Mouse (Mus musculus) heart, postnatal 0 days (tissue): Measurements from ENCODE around the gene Tnfrsf25. TPM values are rescaled to one million over a fixed set of nuclear protein-coding genes. Genes with fewer than 3 reads are reported as not detected.
A peak's percentile ranks its signal among the peaks of the same experiment; 100 is the strongest.

ENCODE experiments used
- ATAC-seq: fragments of 200-750 bp; cut with Nextera tagmentation; 2 replicates; pipeline ENCODE4 v1.8.0; 2017; ENCODE audit warnings: low read depth, moderate number of reproducible peaks, moderate library complexity; ENCODE audit not compliant: insufficient read depth
- DNase-seq: peaks from one replicate; pipeline ENCODE4 v3.0.0-alpha.2; 2016; ENCODE audit warnings: low spot score
- H3K27ac ChIP-seq: fragments of 300-500 bp; sonication (generic); 2 replicates; pipeline ENCODE4 v1.5.1; 2014; ENCODE audit warnings: low read depth, mild to moderate bottlenecking
- H3K27me3 ChIP-seq: fragments of 300-500 bp; sonication (generic); 2 replicates; pipeline ENCODE4 v1.6.1; 2014; ENCODE audit warnings: low read length, mixed read lengths; ENCODE audit not compliant: control insufficient read depth, insufficient read depth
- H3K36me3 ChIP-seq: fragments of 300-500 bp; sonication (generic); replicated peaks from 2 replicates; pipeline ENCODE4 v1.6.1; 2014; ENCODE audit warnings: low read length, mixed read lengths; ENCODE audit not compliant: control insufficient read depth, insufficient read depth
- H3K4me1 ChIP-seq: fragments of 300-500 bp; sonication (generic); 2 replicates; pipeline ENCODE4 v1.6.1; 2014; ENCODE audit warnings: antibody characterized with exemption; ENCODE audit not compliant: control insufficient read depth, insufficient read depth
- H3K4me2 ChIP-seq: fragments of 300-500 bp; sonication (generic); 2 replicates; pipeline ENCODE4 v1.6.1; 2014; ENCODE audit warnings: low read depth, mild to moderate bottlenecking, low read length, moderate library complexity
- H3K4me3 ChIP-seq: fragments of 300-500 bp; sonication (generic); 2 replicates; pipeline ENCODE4 v1.5.1; 2014; ENCODE audit warnings: low read depth, low read length
- H3K9ac ChIP-seq: fragments of 300-500 bp; sonication (generic); replicated peaks from 2 replicates; pipeline ENCODE4 v1.6.1; 2014; ENCODE audit warnings: low read depth, low read length, mixed read lengths
- H3K9me3 ChIP-seq: fragments of 300-500 bp; sonication (generic); replicated peaks from 2 replicates; pipeline ENCODE4 v1.6.1; 2016; ENCODE audit warnings: low read length; ENCODE audit not compliant: control insufficient read depth
- CTCF ChIP-seq: IDR thresholded peaks from 2 replicates; pipeline ENCODE4 v1.5.1; 2016; ENCODE audit warnings: antibody characterized with exemption, control low read depth, low read depth
- EP300 ChIP-seq: IDR thresholded peaks from 2 replicates; pipeline ENCODE4 v1.6.1; 2016; ENCODE audit warnings: antibody characterized with exemption, low read depth
- WGBS: fragments of 180-500 bp; shearing (Covaris S2); extraction: QIAGEN DNeasy Blood & Tissue Kit; methylation state at CpG from one replicate; pipeline ENCODE4 v1.1.7; 2014; 5-methylcytosine and 5-hydroxymethylcytosine counted together
- polyA plus RNA-seq: library from polyadenylated mRNA; unstranded; fragments of >200 nt; fragmentation: Nextera tagmentation; extraction: Ambion mirVana; gene quantifications from 2 replicates; pipeline ENCODE4 v1.2.1, GENCODE M21; 2015
- total RNA-seq: library from RNA; depleted of rRNA; stranded (reverse); fragments of >200 nt; gene quantifications from 2 replicates; pipeline ENCODE4 v1.2.3, GENCODE M21; 2014; ENCODE audit warnings: low replicate concordance; rRNA removed

Tnfrsf25 gene
- 0.89 TPM in 1 of 2 replicates, not detected in the other for total RNA-seq
- polyA plus RNA-seq, result 0.75 and 1.2 TPM in 2 replicates

DNA sequence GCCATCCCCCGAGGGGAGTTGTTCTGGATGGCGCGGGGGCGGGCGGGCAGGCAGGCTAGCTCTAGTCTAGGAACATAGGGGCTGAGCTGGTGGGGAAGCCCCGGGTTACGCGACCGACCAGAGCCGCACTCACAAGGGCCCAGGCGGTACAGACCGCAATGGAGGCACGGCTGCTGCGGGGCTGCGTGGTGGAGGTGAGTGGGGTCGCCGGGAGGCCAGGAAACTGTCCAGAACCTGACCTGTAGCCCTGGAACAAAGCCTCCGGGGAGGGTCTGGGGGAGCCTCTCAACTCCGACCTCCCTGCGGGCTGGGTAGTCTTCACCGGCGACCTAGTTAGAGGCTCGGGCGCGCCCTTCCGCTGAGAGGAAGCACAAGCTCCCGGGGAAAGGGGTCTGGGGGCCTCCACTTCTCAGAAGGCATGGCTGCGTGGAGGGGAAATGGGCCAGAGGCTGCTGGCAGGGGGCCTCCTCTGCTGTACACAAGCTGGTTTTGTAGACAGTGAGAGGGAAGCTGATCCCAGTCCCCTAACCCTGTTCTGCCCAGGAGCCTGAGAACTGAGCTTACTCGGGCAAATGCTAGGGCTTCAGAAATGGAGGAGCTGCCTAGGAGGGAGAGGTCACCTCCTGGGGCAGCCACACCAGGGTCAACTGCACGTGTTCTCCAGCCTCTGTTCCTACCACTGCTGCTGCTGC is at the start of gene Tnfrsf25:
TSS of gene Tnfrsf25 (plus strand) at position 14 of the 692 bp plus-strand sequence.
- Histone ChIP-seq H3K9me3 (no peaks in the 10 kb centered on the region), H3K4me3 (peak within 1 kb of the TSS; percentile 33), H3K27me3 (peaks cover 60% of the 10 kb centered on the region), H3K4me2 (peak within 1 kb of the TSS; percentile 50), H3K9ac (peak within 1 kb of the TSS; percentile 45), H3K27ac (peak within 1 kb of the TSS; percentile 43; the same call in 1 of the 2 replicates), H3K4me1 (peaks cover 14% of the 10 kb centered on the region), H3K36me3 (peaks cover 39% of the 10 kb centered on the region)
- ATAC-seq (peak; percentile 16), DNase-seq (peak; percentile 4)
- 8% methylated on average over 29 of the region's 30 CpGs for WGBS
- TF ChIP-seq CTCF (no peak), EP300 (no peak)

DNA sequence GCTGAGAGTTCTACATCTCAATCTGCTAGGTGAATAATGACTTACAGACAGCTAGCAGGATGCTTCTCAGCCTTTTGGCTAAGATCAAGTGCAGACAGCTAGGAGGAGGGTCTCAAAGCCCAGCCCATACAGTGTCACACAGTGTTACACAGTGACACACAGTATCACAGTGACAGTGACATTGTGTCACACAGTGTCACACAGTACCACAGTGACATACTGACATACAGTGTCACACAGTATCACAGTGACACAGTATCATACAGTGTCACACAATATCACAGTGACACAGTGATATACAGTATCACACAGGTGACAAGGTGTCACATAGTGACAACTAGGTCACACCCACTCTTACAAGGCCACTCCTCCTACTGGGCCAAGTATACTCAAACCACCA is 48.5 kb upstream of the Tnfrsf25 start:
- no peak for ATAC-seq
- no peak overlapping the region for H3K9ac ChIP-seq
- H3K4me2 ChIP-seq, result no peak overlapping the region
- no peaks in the 10 kb centered on the region for H3K36me3 ChIP-seq
- no peak overlapping the region for H3K27ac ChIP-seq
- H3K4me3 ChIP-seq, result no peak overlapping the region
- no peak for DNase-seq
- peaks cover 10% of the 10 kb centered on the region; the same call in 1 of the 2 replicates for H3K4me1 ChIP-seq
- H3K9me3 ChIP-seq, result no peaks in the 10 kb centered on the region
- TF ChIP-seq CTCF (no peak), EP300 (no peak)
- no peaks in the 10 kb centered on the region for H3K27me3 ChIP-seq

DNA sequence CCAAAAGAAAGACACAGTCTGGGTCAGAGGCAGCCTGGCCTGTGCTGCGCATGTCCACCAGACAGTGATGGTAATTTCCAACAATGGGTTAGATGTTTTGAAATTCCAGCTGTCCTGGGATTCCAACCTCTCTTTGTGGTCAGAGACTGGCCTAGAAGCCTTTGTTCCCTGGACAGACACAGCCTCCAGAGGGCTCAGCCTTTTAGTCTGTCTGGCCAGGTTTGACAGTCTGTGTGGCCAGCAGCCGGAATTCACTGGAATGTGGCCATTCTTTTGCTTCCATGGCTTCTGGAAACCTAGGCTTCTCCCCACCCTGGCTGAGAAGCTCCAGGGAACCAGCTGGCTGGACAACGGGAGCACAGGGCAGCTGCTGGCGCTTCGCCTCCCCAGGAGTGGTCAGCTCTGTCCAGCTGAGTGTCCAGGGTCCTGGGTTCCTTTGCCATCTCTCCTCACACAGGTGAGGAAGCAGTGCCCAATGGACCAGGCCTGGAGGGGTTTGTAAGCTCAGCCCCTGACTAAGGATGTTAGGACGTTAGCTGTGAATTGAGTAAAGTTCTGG is 47.5 kb upstream of the Tnfrsf25 start:
- Histone ChIP-seq H3K27me3 (no peaks in the 10 kb centered on the region), H3K9ac (no peak overlapping the region), H3K4me1 (peaks cover 12% of the 10 kb centered on the region), H3K9me3 (no peaks in the 10 kb centered on the region), H3K27ac (no peak overlapping the region), H3K36me3 (no peaks in the 10 kb centered on the region), H3K4me2 (no peak overlapping the region), H3K4me3 (no peak overlapping the region)
- ATAC-seq (no peak), DNase-seq (no peak)
- WGBS, result 77% methylated on average over 6 of the region's 6 CpGs
- no peak for TF ChIP-seq EP300
- TF ChIP-seq CTCF, result no peak

DNA sequence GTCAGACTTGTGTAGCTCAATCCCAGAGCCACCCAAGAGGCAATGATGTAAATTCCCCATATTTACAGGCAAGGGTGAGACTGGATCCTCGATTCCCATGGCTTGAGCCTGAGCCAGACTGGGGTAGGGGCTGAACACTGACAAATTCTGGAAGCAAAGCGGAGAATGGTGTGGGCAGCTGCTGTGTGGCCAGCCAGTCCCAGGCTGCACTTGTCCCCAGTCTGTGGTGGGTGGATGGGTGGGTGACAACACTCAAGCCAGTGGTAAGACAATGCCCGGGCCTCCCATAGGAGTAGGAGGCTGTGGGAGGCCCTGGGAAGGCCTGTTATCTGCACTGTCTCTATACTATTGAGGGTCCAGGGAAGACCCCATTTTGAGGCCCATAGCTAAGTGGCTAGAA is 46.5 kb upstream of the Tnfrsf25 start:
- Histone ChIP-seq H3K4me1 (peaks cover 12% of the 10 kb centered on the region), H3K27me3 (no peaks in the 10 kb centered on the region), H3K4me2 (no peak overlapping the region), H3K9me3 (no peaks in the 10 kb centered on the region), H3K4me3 (no peak overlapping the region), H3K9ac (no peak overlapping the region), H3K27ac (no peak overlapping the region), H3K36me3 (no peaks in the 10 kb centered on the region)
- TF ChIP-seq EP300, result no peak
- no peak for TF ChIP-seq CTCF
- DNase-seq, result no peak
- no peak for ATAC-seq
- 73% methylated on average over 3 of the region's 3 CpGs for WGBS

DNA sequence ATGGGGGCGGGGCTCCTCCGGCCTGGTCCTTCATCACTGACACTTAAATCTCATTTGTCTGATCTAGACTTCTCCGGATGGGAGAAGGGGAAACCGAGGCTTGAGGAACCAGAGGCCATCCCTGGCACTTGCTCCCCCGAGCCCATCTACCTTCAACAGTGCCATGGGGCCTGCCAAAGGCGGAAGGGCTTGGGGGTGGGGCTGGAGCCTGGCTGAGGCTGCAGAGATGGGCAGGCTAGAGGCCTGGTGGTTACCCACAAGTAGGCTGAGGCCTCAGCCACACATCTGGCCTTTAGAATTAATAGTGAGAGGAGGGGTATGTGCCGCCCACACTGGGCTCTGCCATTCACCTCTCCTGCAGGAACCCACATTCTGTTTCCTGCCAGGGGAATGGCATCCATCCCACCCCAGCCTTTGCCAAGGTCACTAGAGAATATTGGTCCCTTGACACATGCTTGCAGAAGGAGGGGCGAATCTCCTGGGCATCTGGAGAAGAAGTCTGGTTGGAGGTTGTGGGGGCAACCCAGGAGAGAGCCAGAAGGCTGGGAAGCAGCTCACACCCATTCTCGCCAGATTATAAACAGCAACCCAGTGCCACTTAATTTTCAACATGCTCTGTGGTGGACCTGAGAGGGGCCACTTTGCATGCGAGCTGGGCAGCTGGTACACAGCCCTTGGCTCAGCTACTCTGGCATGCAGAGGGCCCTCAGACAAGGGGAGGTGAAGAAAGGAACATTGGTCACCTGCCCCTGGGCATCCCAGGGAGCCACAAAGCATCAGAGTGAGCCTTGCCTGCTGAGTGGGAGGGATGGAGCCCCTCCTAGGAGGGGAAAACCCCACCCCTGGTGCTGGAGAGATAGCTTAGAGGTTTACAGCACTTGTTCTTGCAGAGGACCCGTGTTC is 45.0 kb upstream of the Tnfrsf25 start:
- H3K36me3 ChIP-seq, result no peaks in the 10 kb centered on the region
- H3K27ac ChIP-seq, result no peak overlapping the region
- WGBS, result 72% methylated on average over 11 of the region's 11 CpGs
- TF ChIP-seq CTCF, result no peak
- no peak for TF ChIP-seq EP300
- ATAC-seq, result no peak
- DNase-seq, result no peak
- no peaks in the 10 kb centered on the region for H3K9me3 ChIP-seq
- H3K27me3 ChIP-seq, result no peaks in the 10 kb centered on the region
- H3K4me2 ChIP-seq, result no peak overlapping the region
- no peak overlapping the region for H3K9ac ChIP-seq
- H3K4me1 ChIP-seq, result peaks cover 12% of the 10 kb centered on the region
- no peak overlapping the region for H3K4me3 ChIP-seq
